Mouse (Mus musculus) liver, embryonic 14.5 days (tissue): ENCODE measurements around the gene Ifna6. TPM values are rescaled to one million over a fixed set of nuclear protein-coding genes. Genes with fewer than 3 reads are reported as not detected.
"Not testable (repeated sequence)": the region's sequence is repeated elsewhere in the genome, so short reads cannot be mapped to it uniquely, and the experiment has no call there.

Source experiments
- ATAC-seq: fragments of 200-750 bp; cut with Nextera tagmentation; 2 replicates; pipeline ENCODE4 v1.8.0; 2017; ENCODE audit warnings: moderate number of reproducible peaks, mild to moderate bottlenecking, moderate library complexity; ENCODE audit not compliant: insufficient read depth
- DNase-seq, 3 experiments: peaks; one replicate each; pipeline ENCODE4 v3.0.0-alpha.2; 2012 to 2013; ENCODE audit warnings: low read depth in 3 of 3, low spot score in 3 of 3
- H3K27ac ChIP-seq: fragments of 300-500 bp; sonication (generic); 2 replicates; pipeline ENCODE4 v1.5.1; 2014; ENCODE audit warnings: moderate library complexity, mild to moderate bottlenecking, control low read depth, inconsistent platforms
- H3K27me3 ChIP-seq: fragments of 300-500 bp; sonication (generic); 2 replicates; pipeline ENCODE4 v1.6.1; 2014; ENCODE audit warnings: mild to moderate bottlenecking, low read length, moderate library complexity; ENCODE audit not compliant: control insufficient read depth, insufficient read depth
- H3K36me3 ChIP-seq: fragments of 300-500 bp; sonication (generic); replicated peaks from 2 replicates; pipeline ENCODE4 v1.6.1; 2014; ENCODE audit warnings: low read depth; ENCODE audit not compliant: control insufficient read depth, insufficient read depth
- H3K4me1 ChIP-seq, 2 experiments: fragments of 200-500 bp in 1 of 2; fragments of 300-500 bp in 1 of 2; sonication (generic) in 1 of 2; replicated peaks; 2 replicates each; pipeline ENCODE4 v1.6.1; 2012 to 2014; ENCODE audit warnings: antibody characterized with exemption in 1 of 2, inconsistent platforms in 1 of 2, low read length in 1 of 2; ENCODE audit not compliant: control insufficient read depth in 2 of 2, insufficient read depth in 2 of 2
- H3K4me2 ChIP-seq: fragments of 300-500 bp; sonication (generic); 2 replicates; pipeline ENCODE4 v1.6.1; 2014; ENCODE audit warnings: low read depth, mild to moderate bottlenecking, control low read depth, moderate library complexity
- H3K4me3 ChIP-seq, 2 experiments: fragments of 200-500 bp in 1 of 2; fragments of 300-500 bp in 1 of 2; sonication (generic) in 1 of 2; 2 replicates each; pipeline ENCODE4 v1.5.1; 2012 to 2014; ENCODE audit warnings: low read depth in 2 of 2, low read length in 2 of 2, mild to moderate bottlenecking in 2 of 2, control low read depth in 1 of 2, inconsistent platforms in 1 of 2, moderate library complexity in 1 of 2; ENCODE audit not compliant: insufficient read depth in 1 of 2
- H3K9ac ChIP-seq: fragments of 300-500 bp; sonication (generic); replicated peaks from 2 replicates; pipeline ENCODE4 v1.6.1; 2014; ENCODE audit warnings: mild to moderate bottlenecking, control low read depth, moderate library complexity
- H3K9me3 ChIP-seq: fragments of 300-500 bp; sonication (generic); 2 replicates; pipeline ENCODE4 v1.6.1; 2016; ENCODE audit warnings: low read length, mixed read lengths; ENCODE audit not compliant: control insufficient read depth
- CTCF ChIP-seq: IDR thresholded peaks from 2 replicates; pipeline ENCODE4 v1.5.1; 2016; ENCODE audit warnings: antibody characterized with exemption, low read depth, control low read depth
- EP300 ChIP-seq: IDR thresholded peaks from 2 replicates; pipeline ENCODE4 v1.6.1; 2016; ENCODE audit warnings: antibody characterized with exemption, low read depth
- WGBS: fragments of 180-500 bp; shearing (Covaris S2); extraction: QIAGEN DNeasy Blood & Tissue Kit; methylation state at CpG from one replicate; pipeline ENCODE4 v1.1.7; 2014; ENCODE audit not compliant: insufficient replicate concordance; 5-methylcytosine and 5-hydroxymethylcytosine counted together
- polyA plus RNA-seq, 2 experiments: library from polyadenylated mRNA; depleted of rRNA in 1 of 2; stranded (reverse) in 1 of 2; unstranded in 1 of 2; fragments of >200 nt; fragmentation: Nextera tagmentation in 1 of 2; extraction: Ambion mirVana in 1 of 2; gene quantifications; 2 replicates each; pipeline versions ENCODE4 v1.2.1 to v1.2.3; 2012 to 2014

The Ifna6 gene
- polyA plus RNA-seq, 2 experiments, result not detected

- no peak for TF ChIP-seq EP300
- no peak for TF ChIP-seq CTCF
- Histone ChIP-seq H3K9ac (no peak within 1 kb of the TSS), H3K27me3 (no peaks in the 10 kb centered on the region), H3K36me3 (no peaks in the 10 kb centered on the region), H3K4me3 (no peak within 1 kb of the TSS), H3K4me2 (no peak within 1 kb of the TSS), H3K4me1 (no peaks in the 10 kb centered on the region), H3K9me3 (no peaks in the 10 kb centered on the region), H3K27ac (no peak within 1 kb of the TSS)
- no peak for ATAC-seq
- no peak for DNase-seq
- WGBS, result 32% methylated on average over 3 of the region's 3 CpGs
These were observed 11.3 kb upstream of the Ifna6 start, which contains the start of gene Ifna7 for GRCm38 (mm10) chr4:88815928-88816327. Ifna7 (plus strand) TSS chr4:88816228.

- Histone ChIP-seq H3K27me3 (no peaks in the 10 kb centered on the region), H3K9ac (no peak within 1 kb of the TSS), H3K27ac (no peak within 1 kb of the TSS), H3K9me3 (no peaks in the 10 kb centered on the region), H3K36me3 (no peaks in the 10 kb centered on the region), H3K4me1 (no peaks in the 10 kb centered on the region), H3K4me3 (no peak within 1 kb of the TSS), H3K4me2 (no peak within 1 kb of the TSS)
- 70% methylated on average over 1 of the region's 1 CpGs for WGBS
- no peak for TF ChIP-seq EP300
- TF ChIP-seq CTCF, result no peak
- ATAC-seq, result no peak
- DNase-seq, result no peak
These were observed 7.6 kb upstream of the Ifna6 start, which contains the start of gene Ifna11 for GRCm38 (mm10) chr4:88819659-88820058. Ifna11 (plus strand) TSS chr4:88819959.

GRCm38 (mm10) chr4:88822995-88823394 lies 4.2 kb upstream of the Ifna6 start:
- no peaks in the 10 kb centered on the region for H3K27me3 ChIP-seq
- no peaks in the 10 kb centered on the region for H3K36me3 ChIP-seq
- H3K4me2 ChIP-seq, result no peak overlapping the region
- DNase-seq (no peak), ATAC-seq (no peak)
- H3K9me3 ChIP-seq, result no peaks in the 10 kb centered on the region
- WGBS, result 18% methylated on average over 4 of the region's 4 CpGs
- no peak overlapping the region for H3K27ac ChIP-seq
- no peak overlapping the region for H3K9ac ChIP-seq
- no peak overlapping the region for H3K4me3 ChIP-seq
- no peaks in the 10 kb centered on the region for H3K4me1 ChIP-seq
- TF ChIP-seq CTCF, result peak; percentile 32; the same call in 1 of the 2 replicates
- TF ChIP-seq EP300, result no peak

- Histone ChIP-seq H3K4me3 (no peak overlapping the region), H3K4me1 (no peaks in the 10 kb centered on the region), H3K27ac (no peak overlapping the region), H3K9me3 (no peaks in the 10 kb centered on the region), H3K9ac (no peak overlapping the region), H3K27me3 (no peaks in the 10 kb centered on the region), H3K36me3 (no peaks in the 10 kb centered on the region), H3K4me2 (no peak overlapping the region)
- TF ChIP-seq CTCF (no peak; the same call in 1 of the 2 replicates), EP300 (no peak)
- 12% methylated on average over 4 of the region's 4 CpGs for WGBS
- DNase-seq, result no peak
- ATAC-seq, result no peak
These were observed 3.3 kb downstream of the Ifna6 start for GRCm38 (mm10) chr4:88830523-88830922.

GRCm38 (mm10) chr4:88835225-88835624 lies 8.0 kb downstream of the Ifna6 start, which contains the start of gene Ifna5:
Ifna5 (plus strand) TSS chr4:88835525.
- not testable (repeated sequence) for ATAC-seq, H3K9me3 ChIP-seq, H3K9ac ChIP-seq, H3K27me3 ChIP-seq, H3K4me3 ChIP-seq, H3K4me1 ChIP-seq, H3K4me2 ChIP-seq, DNase-seq, H3K27ac ChIP-seq, H3K36me3 ChIP-seq
- WGBS, result 50% methylated on average over 1 of the region's 1 CpGs
